Mouse (Mus musculus): ENCODE measurements around the gene Slc28a1.

DNA sequence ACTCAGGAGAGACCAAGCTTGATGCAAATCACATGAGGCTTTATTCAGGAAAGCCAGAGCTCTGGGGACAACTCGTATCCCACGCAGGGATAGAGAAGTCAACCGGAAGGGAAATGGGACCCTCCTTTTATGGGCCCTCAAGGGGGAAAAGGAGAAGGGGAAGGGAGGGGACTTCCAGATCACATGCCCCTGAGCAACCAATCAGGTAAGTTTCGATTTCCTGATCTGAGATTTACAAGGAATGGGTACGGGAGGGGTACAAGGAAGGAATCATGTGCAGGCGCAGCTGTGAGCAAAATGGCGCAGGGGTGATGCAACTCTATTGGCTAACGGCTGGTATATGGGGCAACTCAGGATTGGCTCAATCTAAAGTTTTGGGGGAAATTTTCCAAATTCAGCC is 36.6 kb downstream of the Slc28a1 start:
- TF ChIP-seq CTCF (conservative IDR thresholded peaks at IDR 0.05; ENCODE audit: low read length) (no peak), NANOG (IDR thresholded peaks at IDR 0.05; ENCODE audit: borderline replicate concordance, low read length) (no peak)

Measured in E14TG2a.4 (cell line).